Mouse (Mus musculus) urinary bladder, postnatal 14 days (tissue): ENCODE results near the gene 1700018F24Rik.
"Not testable (repeated sequence)": the region's sequence is repeated elsewhere in the genome, so short reads cannot be mapped to it uniquely, and the experiment has no call there.

Experiments
- DNase-seq: peaks from one replicate; pipeline ENCODE4 v3.0.0; 2021; ENCODE audit warnings: low spot score

Gene 1700018F24Rik

GRCm38 (mm10) chr5:145042690-145043089 lies at the start of gene 1700018F24Rik:
TSS of gene 1700018F24Rik (plus strand) at chr5:145042990.
- DNase-seq = not testable (repeated sequence)

GRCm38 (mm10) chr5:144998491-144998890 lies 44.3 kb upstream of the 1700018F24Rik start:
- DNase-seq = no peak

DNA sequence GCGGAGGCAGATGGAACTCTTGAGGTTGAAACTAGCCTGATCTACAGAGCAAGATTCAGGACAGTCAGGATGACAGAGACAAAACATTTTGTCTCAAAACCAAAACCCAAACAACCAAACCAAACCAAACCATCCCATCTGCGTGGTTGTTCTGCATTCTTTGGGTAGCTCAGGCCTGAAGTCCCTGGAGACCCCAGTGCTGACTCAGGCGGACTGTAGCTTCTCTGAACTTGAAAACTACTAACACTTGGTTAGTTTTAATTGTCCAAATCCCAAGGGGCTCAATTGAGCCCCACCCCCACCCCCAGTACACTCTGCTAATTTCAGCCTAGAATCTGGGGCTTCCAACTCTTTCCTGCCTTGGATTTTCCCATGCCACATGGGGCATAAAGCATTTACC lies 39.4 kb upstream of the 1700018F24Rik start:
- DNase-seq = no peak

DNA sequence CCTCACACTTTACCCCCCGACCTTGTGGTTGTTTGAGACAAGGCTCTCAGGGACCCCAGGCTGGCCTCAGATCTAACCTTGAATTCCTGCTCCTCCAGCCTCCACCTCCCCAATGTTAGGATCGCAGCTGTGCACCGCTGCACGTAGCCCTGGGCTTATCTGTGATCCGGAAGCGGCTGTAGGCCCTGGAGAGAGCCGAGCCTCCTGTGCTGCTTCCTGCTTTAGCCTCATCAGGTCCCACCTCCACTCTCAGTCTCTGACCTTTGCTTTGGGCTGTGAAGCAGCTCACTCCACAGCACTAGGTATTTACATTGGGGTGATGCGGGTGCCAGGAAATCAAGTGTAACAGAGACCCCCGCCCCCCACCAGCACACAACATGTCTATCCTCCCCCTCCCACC lies 38.3 kb upstream of the 1700018F24Rik start:
- DNase-seq = no peak

- DNase-seq = no peak
These were observed 37.2 kb upstream of the 1700018F24Rik start for GRCm38 (mm10) chr5:145005596-145005995.

- DNase-seq = no peak
These were observed 33.7 kb upstream of the 1700018F24Rik start for GRCm38 (mm10) chr5:145008878-145009659.

DNA sequence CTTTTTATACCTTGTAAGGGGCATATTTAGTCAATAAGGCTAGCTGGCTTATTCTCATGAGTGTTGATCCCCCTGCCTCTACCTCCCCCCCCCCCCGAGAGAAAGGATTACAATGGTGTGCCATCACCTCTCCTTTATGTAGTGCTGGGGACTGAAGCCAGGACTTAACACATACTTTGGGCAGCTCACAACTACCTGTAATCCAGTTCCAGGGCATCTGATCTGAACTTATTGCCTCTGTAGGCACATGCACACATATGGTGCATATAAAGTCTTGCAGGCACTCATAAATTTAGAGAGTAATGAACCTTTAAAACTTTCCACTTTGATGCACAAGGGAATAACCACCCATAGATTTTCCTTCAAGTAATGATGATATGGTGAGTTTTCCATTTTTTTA lies 28.5 kb upstream of the 1700018F24Rik start:
- no peak for DNase-seq

DNA sequence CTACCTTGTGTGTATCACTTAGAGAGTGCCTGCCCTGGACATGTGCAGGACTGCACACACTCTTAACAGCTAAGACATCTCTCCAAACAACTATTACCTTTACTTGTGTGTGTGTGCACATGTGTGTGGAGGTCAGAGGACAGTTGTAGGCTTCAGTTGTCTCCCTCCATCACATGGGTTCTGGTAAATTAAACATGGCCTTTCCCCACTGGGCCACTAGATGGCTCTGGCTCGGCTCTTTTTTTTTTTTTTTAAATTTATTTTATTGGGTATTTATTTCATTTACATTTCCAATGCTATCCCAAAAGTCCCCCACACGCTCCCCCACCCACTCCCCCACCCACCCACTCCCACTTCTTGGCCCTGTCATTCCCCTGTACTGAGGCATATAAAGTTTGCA lies 26.0 kb upstream of the 1700018F24Rik start:
- not testable (repeated sequence) for DNase-seq

DNA sequence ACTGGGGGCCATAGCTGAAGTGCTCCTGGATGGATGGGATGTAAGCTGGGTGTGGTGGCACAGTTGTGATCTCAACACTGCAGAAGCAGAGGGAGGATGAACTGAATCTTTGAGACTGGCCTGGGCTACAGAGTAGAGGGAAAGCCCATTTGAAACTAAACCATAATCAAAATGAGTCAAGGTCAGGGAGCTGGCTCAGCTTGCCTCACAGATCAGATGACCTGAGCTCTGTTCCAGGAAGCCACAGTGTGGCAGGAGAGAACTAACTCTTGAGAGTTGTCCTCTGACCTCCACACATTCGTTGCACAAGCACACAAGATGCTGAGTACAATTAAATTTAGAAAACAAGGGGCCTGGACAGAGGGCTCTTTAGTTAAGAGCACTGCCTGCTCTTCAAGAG lies 22.5 kb upstream of the 1700018F24Rik start:
- not testable (repeated sequence) for DNase-seq

- not testable (repeated sequence) for DNase-seq
These were observed 22.1 kb upstream of the 1700018F24Rik start for GRCm38 (mm10) chr5:145020712-145021111.

GRCm38 (mm10) chr5:145030476-145030875 lies 12.3 kb upstream of the 1700018F24Rik start:
- DNase-seq = not testable (repeated sequence)

- not testable (repeated sequence) for DNase-seq
These were observed 10.4 kb upstream of the 1700018F24Rik start, which contains the start of gene Gm4871 for GRCm38 (mm10) chr5:145032391-145032790. TSS of gene Gm4871 (minus strand) at chr5:145032754.

GRCm38 (mm10) chr5:145041628-145042027 lies 1.2 kb upstream of the 1700018F24Rik start:
- DNase-seq = no peak

DNA sequence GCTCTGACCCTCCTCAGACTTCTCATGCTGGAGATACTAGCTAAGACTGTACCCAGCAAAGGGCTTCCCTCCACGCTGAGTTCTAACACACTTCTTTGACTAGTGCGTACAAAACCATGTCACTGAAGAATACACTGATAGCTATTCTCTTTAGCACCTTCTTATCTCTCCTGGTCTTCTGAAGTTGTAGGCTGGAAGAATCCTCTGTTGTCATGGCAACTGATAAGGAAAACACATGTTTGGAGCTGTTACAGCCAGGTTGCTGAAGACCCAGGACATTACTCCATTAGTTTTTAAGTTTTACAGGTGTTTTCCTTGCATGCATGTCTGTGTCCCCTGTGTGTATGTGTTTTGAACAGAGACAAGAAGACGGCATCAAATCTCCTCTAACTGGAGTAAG lies 11.4 kb downstream of the 1700018F24Rik start:
- DNase-seq = not testable (repeated sequence)

- no peak for DNase-seq
These were observed 15.1 kb downstream of the 1700018F24Rik start for GRCm38 (mm10) chr5:145057907-145058306.

- DNase-seq = no peak
These were observed 15.9 kb downstream of the 1700018F24Rik start for GRCm38 (mm10) chr5:145058722-145059121.

DNA sequence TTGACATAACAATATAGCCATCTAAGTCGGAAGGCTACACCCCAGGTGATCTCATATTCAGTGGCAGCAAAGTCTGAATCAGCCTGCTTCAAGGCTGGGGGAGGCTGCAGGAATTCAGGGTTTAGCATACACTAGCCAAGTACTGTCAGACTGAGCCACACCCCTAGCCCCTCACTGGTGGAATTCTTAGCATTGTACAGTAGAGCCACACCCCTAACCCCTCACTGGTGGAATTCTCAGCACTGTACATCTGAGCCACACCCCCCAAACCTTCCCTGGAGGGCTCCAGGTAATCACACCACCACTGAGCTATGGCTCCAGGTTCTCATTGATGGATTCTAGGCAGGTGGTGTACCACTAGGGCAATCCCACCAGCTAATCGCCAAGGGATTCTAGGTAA lies 16.7 kb downstream of the 1700018F24Rik start:
- DNase-seq = no peak

- DNase-seq = no peak
These were observed 22.1 kb downstream of the 1700018F24Rik start for GRCm38 (mm10) chr5:145064765-145065340.

DNA sequence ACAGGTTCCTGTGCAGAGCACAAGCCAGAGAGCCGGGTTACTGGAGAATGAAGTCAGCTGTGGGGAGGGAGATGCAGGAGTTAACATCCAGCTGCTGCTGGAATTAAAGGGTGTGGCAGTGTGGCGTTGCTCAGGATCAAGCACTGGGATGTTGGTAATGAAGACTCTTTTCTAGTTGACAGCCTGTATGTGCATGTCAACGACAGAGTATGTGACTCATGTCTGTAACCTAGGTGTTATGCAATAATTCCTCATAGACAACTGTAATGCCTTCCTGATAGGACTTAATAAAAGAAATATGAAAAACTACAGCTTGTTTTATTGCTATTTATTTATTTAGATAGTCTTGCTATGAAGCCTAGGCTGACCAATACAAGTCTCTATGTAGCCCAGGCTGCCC lies 26.1 kb downstream of the 1700018F24Rik start:
- DNase-seq = no peak

DNA sequence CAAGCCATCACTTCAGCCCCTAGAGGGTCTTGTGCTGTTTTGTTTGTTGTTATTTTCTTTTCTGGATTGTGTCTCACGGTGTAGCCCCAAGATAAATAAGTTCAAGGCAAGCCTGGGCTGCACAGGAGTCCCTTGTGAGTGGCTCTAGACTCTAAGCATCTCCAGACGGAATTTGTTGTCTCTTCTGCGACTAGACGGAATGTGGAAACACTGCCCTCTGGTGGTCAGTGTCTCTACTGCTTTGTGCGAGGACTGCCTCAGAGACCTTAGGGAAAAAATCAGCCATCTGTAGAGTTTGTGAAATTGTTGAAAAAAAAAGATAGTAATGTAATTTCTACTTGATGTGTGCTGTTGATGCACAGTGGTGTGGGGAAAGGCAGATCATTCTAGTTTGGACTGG lies 26.9 kb downstream of the 1700018F24Rik start:
- peak; percentile 77 for DNase-seq

GRCm38 (mm10) chr5:145071342-145071741 lies 28.6 kb downstream of the 1700018F24Rik start:
- DNase-seq = no peak

GRCm38 (mm10) chr5:145075081-145075480 lies 32.3 kb downstream of the 1700018F24Rik start:
- no peak for DNase-seq

GRCm38 (mm10) chr5:145081866-145082613 lies 39.2 kb downstream of the 1700018F24Rik start:
- peak; percentile 74 for DNase-seq
